Mouse (Mus musculus): Measurements from ENCODE around the gene Ydjc. TPM values are rescaled to one million over a fixed set of nuclear protein-coding genes. Genes with fewer than 3 reads are reported as not detected.

Ydjc gene
- polyA plus RNA-seq (2014; fragmentation: Nextera tagmentation; extraction: Ambion mirVana), result 6.8 and 9.2 TPM in 2 replicates

DNA sequence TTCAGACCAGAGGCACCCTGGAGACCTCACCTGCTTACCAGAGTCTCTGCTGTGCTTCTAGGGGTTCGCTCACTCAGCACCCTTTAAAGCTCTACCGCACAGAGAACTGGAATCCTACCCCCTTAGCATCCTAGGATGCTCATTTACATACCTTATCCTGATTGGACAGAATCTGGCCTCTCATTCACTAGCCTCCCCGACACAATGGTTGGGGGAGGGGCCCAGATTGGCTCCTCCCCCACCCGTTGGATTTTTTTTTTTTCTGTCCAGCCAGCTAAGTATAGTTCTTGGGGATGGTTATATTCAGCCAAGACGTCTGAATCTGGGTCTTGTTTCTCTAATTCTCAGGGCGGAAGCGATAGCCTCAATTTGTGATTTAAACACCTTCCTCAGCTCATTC lies at the start of gene Ydjc:
Gene Ydjc (plus strand): TSS at position 283 of the 400 bp plus-strand sequence.
- no peak within 1 kb of the TSS for H3K4me2 ChIP-seq
- peaks cover 17% of the 10 kb centered on the region for H3K27me3 ChIP-seq (ENCODE audit: control insufficient read depth, insufficient read depth, low read length)
- 15% methylated on average over 7 of the region's 7 CpGs for WGBS
- H3K4me3 ChIP-seq (ENCODE audit: low read depth, low read length), result no peak within 1 kb of the TSS
- no peaks in the 10 kb centered on the region for H3K36me3 ChIP-seq (ENCODE audit: control insufficient read depth, insufficient read depth, low read length)
- H3K4me1 ChIP-seq (ENCODE audit: control insufficient read depth, insufficient read depth, low read length), result peaks cover 10% of the 10 kb centered on the region
- peak; percentile 88 for DNase-seq (ENCODE audit: low spot score, missing footprints)
- no peak within 1 kb of the TSS for H3K27ac ChIP-seq (ENCODE audit: low read depth, low read length)
- H3K9me3 ChIP-seq (ENCODE audit: control insufficient read depth, low read length), result no peaks in the 10 kb centered on the region
- ATAC-seq (ENCODE audit: low FRiP score), result 0 out of 2 replicates have a peak, but pooled peaks have one; percentile 26
- no peak within 1 kb of the TSS for H3K9ac ChIP-seq (ENCODE audit: low read length)

DNA sequence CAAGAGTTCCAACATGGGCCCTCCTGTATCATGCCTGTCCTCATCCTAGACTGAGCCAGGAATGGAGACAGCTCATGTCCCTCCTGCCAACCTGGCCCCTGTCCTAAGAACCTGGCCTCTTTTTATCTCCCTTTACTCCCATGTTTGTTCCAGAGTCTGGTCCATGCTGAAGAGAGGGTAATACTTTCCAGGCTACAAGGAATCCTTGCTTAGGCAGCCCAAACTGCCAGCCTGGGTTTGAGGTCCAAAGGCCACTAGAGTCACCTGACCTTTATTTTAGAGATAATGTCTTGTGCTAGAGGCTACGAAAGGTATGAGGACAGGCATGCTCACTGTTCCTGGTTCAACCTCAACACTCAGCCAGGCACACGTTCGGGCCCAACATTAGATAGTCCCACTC lies 47.5 kb upstream of the Ydjc start:
- Histone ChIP-seq H3K9ac (ENCODE audit: low read length) (no peak overlapping the region), H3K4me3 (ENCODE audit: low read depth, low read length) (no peak overlapping the region), H3K27me3 (ENCODE audit: control insufficient read depth, insufficient read depth, low read length) (no peaks in the 10 kb centered on the region), H3K4me1 (ENCODE audit: control insufficient read depth, insufficient read depth, low read length) (no peaks in the 10 kb centered on the region), H3K4me2 (no peak overlapping the region), H3K9me3 (ENCODE audit: control insufficient read depth, low read length) (no peaks in the 10 kb centered on the region), H3K36me3 (ENCODE audit: control insufficient read depth, insufficient read depth, low read length) (peaks cover 27% of the 10 kb centered on the region), H3K27ac (ENCODE audit: low read depth, low read length) (no peak overlapping the region)
- no peak for ATAC-seq (ENCODE audit: low FRiP score)
- no peak for DNase-seq (ENCODE audit: low spot score, missing footprints)
- WGBS, result 97% methylated on average over 3 of the region's 3 CpGs

DNA sequence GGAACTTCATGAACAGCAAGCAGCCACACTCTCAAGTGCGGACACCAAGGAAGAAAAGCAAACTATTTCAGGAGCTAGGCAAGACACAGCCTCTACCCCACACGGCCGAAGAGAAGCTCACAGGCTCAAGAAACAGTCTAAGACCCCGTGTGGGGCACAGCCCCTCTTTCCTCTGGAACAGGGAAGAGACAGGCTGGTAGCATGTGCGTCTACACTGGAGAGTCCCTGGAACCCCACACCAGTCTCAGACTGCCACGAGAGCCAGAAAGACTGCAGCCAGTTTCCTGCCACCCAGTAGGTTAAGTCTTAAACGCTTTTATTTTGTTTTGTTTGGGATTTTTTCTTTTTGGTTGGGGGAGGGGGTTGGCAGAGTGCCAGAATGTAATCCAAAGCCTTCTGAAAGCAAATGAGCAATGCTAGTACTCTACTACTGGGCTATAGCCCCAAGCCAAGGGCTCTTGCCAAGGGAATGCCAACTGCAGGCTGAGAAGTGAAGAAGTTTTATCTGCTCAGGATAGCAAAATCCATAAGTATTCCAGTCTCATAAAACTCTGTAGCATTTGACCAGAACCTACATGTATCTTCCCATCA lies 41.7 kb upstream of the Ydjc start:
- H3K36me3 ChIP-seq (ENCODE audit: control insufficient read depth, insufficient read depth, low read length), result peaks cover 13% of the 10 kb centered on the region
- no peak overlapping the region for H3K9ac ChIP-seq (ENCODE audit: low read length)
- no peaks in the 10 kb centered on the region for H3K27me3 ChIP-seq (ENCODE audit: control insufficient read depth, insufficient read depth, low read length)
- no peak overlapping the region for H3K27ac ChIP-seq (ENCODE audit: low read depth, low read length)
- WGBS, result 82% methylated on average over 7 of the region's 7 CpGs
- DNase-seq (ENCODE audit: low spot score, missing footprints), result no peak
- no peak overlapping the region for H3K4me3 ChIP-seq (ENCODE audit: low read depth, low read length)
- ATAC-seq (ENCODE audit: low FRiP score), result no peak
- no peaks in the 10 kb centered on the region for H3K9me3 ChIP-seq (ENCODE audit: control insufficient read depth, low read length)
- H3K4me1 ChIP-seq (ENCODE audit: control insufficient read depth, insufficient read depth, low read length), result no peaks in the 10 kb centered on the region
- no peak overlapping the region for H3K4me2 ChIP-seq

DNA sequence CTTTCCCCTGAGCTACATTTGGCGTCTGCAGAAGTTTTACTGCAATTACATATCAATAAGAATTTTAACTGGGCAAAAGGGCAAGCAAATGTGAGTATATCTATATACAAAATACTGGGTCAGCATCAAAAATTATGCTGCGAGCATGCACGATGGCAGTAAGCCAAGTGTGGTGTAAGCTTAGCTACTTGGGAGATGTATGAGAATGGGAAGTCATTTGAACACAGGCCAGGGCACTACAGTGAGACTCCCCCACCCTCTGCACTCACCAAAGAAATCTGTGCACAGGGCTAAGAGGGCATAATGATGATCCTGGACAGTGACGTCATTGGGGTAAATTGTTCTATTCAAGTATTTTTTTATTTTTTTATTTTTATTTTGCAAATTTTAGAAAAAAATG lies 39.8 kb upstream of the Ydjc start:
- ATAC-seq (ENCODE audit: low FRiP score) (no peak), DNase-seq (ENCODE audit: low spot score, missing footprints) (no peak)
- Histone ChIP-seq H3K9ac (ENCODE audit: low read length) (no peak overlapping the region), H3K4me1 (ENCODE audit: control insufficient read depth, insufficient read depth, low read length) (no peaks in the 10 kb centered on the region), H3K9me3 (ENCODE audit: control insufficient read depth, low read length) (no peaks in the 10 kb centered on the region), H3K36me3 (ENCODE audit: control insufficient read depth, insufficient read depth, low read length) (peaks cover 11% of the 10 kb centered on the region), H3K4me2 (no peak overlapping the region), H3K27ac (ENCODE audit: low read depth, low read length) (no peak overlapping the region), H3K4me3 (ENCODE audit: low read depth, low read length) (no peak overlapping the region), H3K27me3 (ENCODE audit: control insufficient read depth, insufficient read depth, low read length) (no peaks in the 10 kb centered on the region)
- WGBS, result 94% methylated on average over 4 of the region's 4 CpGs

DNA sequence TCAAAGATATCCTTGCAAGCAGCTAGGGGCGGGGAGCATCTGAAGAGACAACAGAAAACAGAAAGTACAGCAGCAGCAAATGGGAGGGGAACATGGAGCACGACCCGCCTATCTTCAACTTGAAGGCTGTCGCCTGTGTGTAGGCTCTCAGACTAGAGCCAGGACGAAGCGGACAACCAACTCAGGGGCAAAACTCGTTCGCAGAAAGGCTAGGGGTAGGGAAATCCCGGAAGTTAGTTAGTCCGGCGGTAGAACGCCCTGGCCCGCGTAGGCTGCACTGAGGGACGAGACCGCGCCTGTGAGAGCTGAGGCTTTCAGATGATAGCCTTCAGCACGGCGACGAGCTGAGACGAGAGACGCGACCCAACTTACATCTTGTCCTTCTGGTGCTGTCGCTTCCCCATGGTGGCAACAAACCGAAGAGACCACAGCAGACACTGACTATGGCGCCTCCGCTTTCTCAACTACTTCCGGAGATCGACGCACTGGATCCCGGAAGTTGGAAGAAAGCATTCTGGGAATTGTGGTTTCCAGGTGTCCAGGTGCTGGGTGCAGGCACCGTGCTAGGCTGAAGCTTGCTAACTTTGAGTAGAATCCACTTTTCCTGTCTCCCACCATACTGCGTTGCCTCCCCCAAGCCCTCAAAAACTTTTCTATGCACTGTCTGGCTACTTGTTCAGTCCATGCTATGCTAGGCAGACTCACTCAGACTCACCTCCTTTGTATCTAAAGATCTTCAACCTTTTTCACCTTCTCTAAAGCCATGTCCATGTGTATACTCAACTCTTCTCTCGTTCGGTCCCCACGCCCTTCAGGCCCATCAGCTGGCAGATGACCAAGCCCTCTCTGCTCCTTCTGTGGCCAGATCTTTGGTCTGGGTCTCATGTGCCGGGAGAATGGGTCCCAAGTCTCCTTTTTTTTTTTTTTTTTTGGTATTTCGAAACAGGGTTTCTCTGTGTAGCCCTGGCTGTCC lies 33.4 kb upstream of the Ydjc start, which contains the start of gene Ppil2:
Gene Ppil2 (minus strand): TSS at position 487 of the 973 bp plus-strand sequence.
- peak; percentile 83 for ATAC-seq (ENCODE audit: low FRiP score)
- Histone ChIP-seq H3K9ac (ENCODE audit: low read length) (peak within 1 kb of the TSS; percentile 74), H3K36me3 (ENCODE audit: control insufficient read depth, insufficient read depth, low read length) (peaks cover 9% of the 10 kb centered on the region; the same call in 1 of the 2 replicates)

DNA sequence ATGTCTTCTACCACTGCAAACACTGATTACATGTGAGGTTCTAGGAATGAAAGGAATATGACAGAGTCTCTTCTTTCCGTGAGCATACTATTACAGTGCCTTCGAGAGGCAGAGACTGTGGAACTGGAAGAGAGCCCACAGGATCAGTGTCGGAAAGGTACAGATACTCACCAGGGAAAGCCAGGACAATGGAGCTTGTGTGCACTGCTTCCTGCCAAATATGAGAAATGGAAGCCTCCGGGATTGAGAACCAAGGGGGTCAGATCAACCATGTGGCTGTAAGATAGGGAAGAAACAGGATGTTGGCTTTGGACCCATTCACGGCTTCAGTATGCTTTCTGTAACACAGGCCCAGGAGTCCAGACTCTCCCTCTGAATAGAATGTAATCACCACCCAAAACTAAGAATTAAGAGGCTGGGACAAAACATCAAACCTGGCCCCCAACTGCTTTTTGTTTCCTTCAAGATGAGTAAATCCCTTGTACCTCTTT lies 27.1 kb upstream of the Ydjc start:
- Histone ChIP-seq H3K4me1 (ENCODE audit: control insufficient read depth, insufficient read depth, low read length) (peaks cover 7% of the 10 kb centered on the region), H3K4me2 (no peak overlapping the region), H3K27ac (ENCODE audit: low read depth, low read length) (no peak overlapping the region), H3K9ac (ENCODE audit: low read length) (no peak overlapping the region), H3K4me3 (ENCODE audit: low read depth, low read length) (no peak overlapping the region), H3K27me3 (ENCODE audit: control insufficient read depth, insufficient read depth, low read length) (no peaks in the 10 kb centered on the region), H3K9me3 (ENCODE audit: control insufficient read depth, low read length) (no peaks in the 10 kb centered on the region), H3K36me3 (ENCODE audit: control insufficient read depth, insufficient read depth, low read length) (peaks cover 20% of the 10 kb centered on the region)
- 94% methylated on average over 5 of the region's 5 CpGs for WGBS
- DNase-seq (ENCODE audit: low spot score, missing footprints) (no peak), ATAC-seq (ENCODE audit: low FRiP score) (no peak)

More for the DNA sequence above, 33.4 kb upstream of the Ydjc start, which contains the start of gene Ppil2:
- peak within 1 kb of the TSS; percentile 83 for H3K4me3 ChIP-seq (ENCODE audit: low read depth, low read length)
- H3K9me3 ChIP-seq (ENCODE audit: control insufficient read depth, low read length), result no peaks in the 10 kb centered on the region
- H3K27ac ChIP-seq (ENCODE audit: low read depth, low read length), result no peak within 1 kb of the TSS; the same call in 1 of the 2 replicates
- peak; percentile 97 for DNase-seq (ENCODE audit: low spot score, missing footprints)
- H3K4me2 ChIP-seq, result peak within 1 kb of the TSS; percentile 65
- H3K27me3 ChIP-seq (ENCODE audit: control insufficient read depth, insufficient read depth, low read length), result no peaks in the 10 kb centered on the region
- H3K4me1 ChIP-seq (ENCODE audit: control insufficient read depth, insufficient read depth, low read length), result peaks cover 5% of the 10 kb centered on the region; the same call in 1 of the 2 replicates
- 6% methylated on average over 37 of the region's 38 CpGs for WGBS

DNA sequence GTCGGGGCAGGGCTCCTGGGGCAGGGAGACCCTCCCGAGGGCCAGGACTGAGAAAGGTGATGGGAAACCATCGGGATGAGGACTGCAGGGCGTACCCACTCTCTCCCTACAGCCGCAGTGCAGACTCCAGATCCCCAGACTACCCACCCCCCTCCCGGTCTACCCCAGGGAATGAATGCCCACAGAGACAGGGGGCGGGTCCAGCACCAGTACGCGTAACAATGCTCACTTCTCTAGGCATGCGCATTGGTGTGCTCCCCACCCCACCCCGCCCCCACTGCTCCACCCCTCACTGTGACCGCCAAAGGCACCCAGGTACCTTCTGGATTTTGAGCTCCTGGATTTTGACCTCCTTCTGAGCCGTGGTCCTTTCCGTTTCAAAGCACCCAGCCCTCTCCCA lies 22.9 kb upstream of the Ydjc start:
- peaks cover 12% of the 10 kb centered on the region for H3K36me3 ChIP-seq (ENCODE audit: control insufficient read depth, insufficient read depth, low read length)

DNA sequence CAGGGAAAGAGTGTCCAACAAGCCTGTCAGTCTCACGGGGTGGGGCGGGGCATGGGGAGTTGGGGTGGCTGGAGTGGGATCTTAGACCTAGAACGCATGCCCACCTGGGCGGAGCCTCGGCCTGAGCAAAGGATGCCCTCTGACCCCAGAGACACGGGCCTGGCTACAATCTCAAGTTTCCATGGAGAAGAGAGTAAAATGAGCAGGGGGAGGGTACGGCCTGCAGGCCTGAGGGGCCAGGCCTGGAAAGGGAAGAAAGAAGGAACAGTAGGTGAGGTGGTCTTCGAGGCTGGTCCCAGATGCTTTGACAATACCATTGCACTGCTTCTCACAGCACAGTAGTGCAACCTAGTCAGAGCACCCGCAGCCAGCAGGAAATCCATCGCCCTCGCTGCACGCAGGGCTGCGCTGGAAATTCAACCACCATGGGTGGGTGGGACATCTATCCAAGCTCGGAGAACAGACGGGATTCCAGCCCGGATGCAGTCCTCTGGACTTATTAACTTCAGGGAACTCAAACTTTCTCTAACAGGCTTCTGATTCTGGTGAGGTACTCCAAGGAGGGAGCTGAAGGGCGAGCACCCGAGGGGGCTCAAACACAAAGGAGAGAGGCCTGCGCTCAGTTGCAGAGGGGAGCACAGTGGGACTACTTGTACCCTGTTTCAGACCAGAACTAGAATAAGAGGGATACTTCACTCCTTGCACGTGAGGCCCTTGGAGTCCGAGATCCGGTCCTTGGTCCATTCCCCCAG lies 20.1 kb upstream of the Ydjc start:
- H3K27me3 ChIP-seq (ENCODE audit: control insufficient read depth, insufficient read depth, low read length), result no peaks in the 10 kb centered on the region
- H3K4me3 ChIP-seq (ENCODE audit: low read depth, low read length), result peak overlapping the region; percentile 49
- no peaks in the 10 kb centered on the region for H3K9me3 ChIP-seq (ENCODE audit: control insufficient read depth, low read length)
- peak overlapping the region; percentile 81 for H3K9ac ChIP-seq (ENCODE audit: low read length)
- ATAC-seq (ENCODE audit: low FRiP score) (peak; percentile 69), DNase-seq (ENCODE audit: low spot score, missing footprints) (peak; percentile 95)
- peaks cover 23% of the 10 kb centered on the region for H3K4me1 ChIP-seq (ENCODE audit: control insufficient read depth, insufficient read depth, low read length)
- peak overlapping the region; percentile 83 for H3K4me2 ChIP-seq
- H3K36me3 ChIP-seq (ENCODE audit: control insufficient read depth, insufficient read depth, low read length), result peaks cover 11% of the 10 kb centered on the region; the same call in 1 of the 2 replicates
- peak overlapping the region; percentile 50 for H3K27ac ChIP-seq (ENCODE audit: low read depth, low read length)
- WGBS, result under 1% methylated on average over 22 of the region's 22 CpGs

More for the DNA sequence above, 22.9 kb upstream of the Ydjc start:
- Histone ChIP-seq H3K27ac (ENCODE audit: low read depth, low read length) (no peak overlapping the region), H3K9ac (ENCODE audit: low read length) (no peak overlapping the region; the same call in 1 of the 2 replicates), H3K27me3 (ENCODE audit: control insufficient read depth, insufficient read depth, low read length) (no peaks in the 10 kb centered on the region), H3K4me3 (ENCODE audit: low read depth, low read length) (peak overlapping the region; percentile 7; the same call in 1 of the 2 replicates), H3K9me3 (ENCODE audit: control insufficient read depth, low read length) (no peaks in the 10 kb centered on the region), H3K4me1 (ENCODE audit: control insufficient read depth, insufficient read depth, low read length) (peaks cover 23% of the 10 kb centered on the region), H3K4me2 (peak overlapping the region; percentile 0; the same call in 1 of the 2 replicates)
- WGBS, result 46% methylated on average over 14 of the region's 14 CpGs
- ATAC-seq (ENCODE audit: low FRiP score) (no peak), DNase-seq (ENCODE audit: low spot score, missing footprints) (no peak)

Measured in midbrain, embryonic 11.5 days (tissue).